Mouse (Mus musculus): ENCODE data around the gene Zfp142. TPM values are rescaled to one million over a fixed set of nuclear protein-coding genes. Genes with fewer than 3 reads are reported as not detected.

Gene Zfp142
- polyA plus RNA-seq (2014; fragmentation: Nextera tagmentation; extraction: Ambion mirVana), result 6.5 and 8.1 TPM in 2 replicates

GRCm38 (mm10) chr1:74587773-74588445, at the start of gene Zfp142, which contains the start of gene Bcs1l:
TSS of gene Zfp142 (minus strand) at chr1:74588246.
TSS of gene Bcs1l (plus strand) at chr1:74588289.
- Histone ChIP-seq H3K9me3 (ENCODE audit: control insufficient read depth, low read length) (no peaks in the 10 kb centered on the region), H3K27ac (ENCODE audit: low read depth, low read length) (peak within 1 kb of the TSS; percentile 71), H3K4me3 (ENCODE audit: low read depth, low read length) (peak within 1 kb of the TSS; percentile 89), H3K4me2 (peak within 1 kb of the TSS; percentile 98), H3K36me3 (ENCODE audit: control insufficient read depth, insufficient read depth, low read length) (peaks cover 22% of the 10 kb centered on the region), H3K27me3 (replicated peaks; ENCODE audit: control insufficient read depth, insufficient read depth, low read length) (no peaks in the 10 kb centered on the region), H3K4me1 (replicated peaks; ENCODE audit: control insufficient read depth, insufficient read depth, low read length) (peaks cover 17% of the 10 kb centered on the region), H3K9ac (ENCODE audit: low read depth, low read length) (peak within 1 kb of the TSS; percentile 84)
- under 1% methylated on average over 48 of the region's 48 CpGs for WGBS
- DNase-seq (ENCODE audit: low spot score) (peak; percentile 98), ATAC-seq (replicated peaks; ENCODE audit: low FRiP score) (peak; percentile 96)

GRCm38 (mm10) chr1:74632734-74633133, 44.7 kb upstream of the Zfp142 start:
- no peak overlapping the region for H3K27ac ChIP-seq (ENCODE audit: low read depth, low read length)
- 67% methylated on average over 4 of the region's 4 CpGs for WGBS
- DNase-seq (ENCODE audit: low spot score) (no peak), ATAC-seq (replicated peaks; ENCODE audit: low FRiP score) (no peak)
- no peak overlapping the region for H3K4me2 ChIP-seq
- no peaks in the 10 kb centered on the region for H3K4me1 ChIP-seq (replicated peaks; ENCODE audit: control insufficient read depth, insufficient read depth, low read length)
- no peaks in the 10 kb centered on the region for H3K9me3 ChIP-seq (ENCODE audit: control insufficient read depth, low read length)
- no peaks in the 10 kb centered on the region for H3K36me3 ChIP-seq (ENCODE audit: control insufficient read depth, insufficient read depth, low read length)
- H3K4me3 ChIP-seq (ENCODE audit: low read depth, low read length), result no peak overlapping the region
- no peak overlapping the region for H3K9ac ChIP-seq (ENCODE audit: low read depth, low read length)
- peaks cover 3% of the 10 kb centered on the region; the same call in 1 of the 2 replicates for H3K27me3 ChIP-seq (replicated peaks; ENCODE audit: control insufficient read depth, insufficient read depth, low read length)

- DNase-seq (ENCODE audit: low spot score) (no peak), ATAC-seq (replicated peaks; ENCODE audit: low FRiP score) (no peak)
- 53% methylated on average over 7 of the region's 7 CpGs for WGBS
Observed at GRCm38 (mm10) chr1:74628001-74628400, 40.0 kb upstream of the Zfp142 start.

GRCm38 (mm10) chr1:74626076-74626475, 38.0 kb upstream of the Zfp142 start:
- no peaks in the 10 kb centered on the region for H3K36me3 ChIP-seq (ENCODE audit: control insufficient read depth, insufficient read depth, low read length)
- no peak for DNase-seq (ENCODE audit: low spot score)
- no peak for ATAC-seq (replicated peaks; ENCODE audit: low FRiP score)
- no peaks in the 10 kb centered on the region for H3K9me3 ChIP-seq (ENCODE audit: control insufficient read depth, low read length)
- no peaks in the 10 kb centered on the region for H3K4me1 ChIP-seq (replicated peaks; ENCODE audit: control insufficient read depth, insufficient read depth, low read length)
- WGBS, result 81% methylated on average over 4 of the region's 4 CpGs
- H3K4me2 ChIP-seq, result no peak overlapping the region
- no peak overlapping the region for H3K27ac ChIP-seq (ENCODE audit: low read depth, low read length)
- no peak overlapping the region for H3K9ac ChIP-seq (ENCODE audit: low read depth, low read length)
- no peak overlapping the region for H3K4me3 ChIP-seq (ENCODE audit: low read depth, low read length)
- H3K27me3 ChIP-seq (replicated peaks; ENCODE audit: control insufficient read depth, insufficient read depth, low read length), result no peaks in the 10 kb centered on the region

More at GRCm38 (mm10) chr1:74628001-74628400, 40.0 kb upstream of the Zfp142 start:
- Histone ChIP-seq H3K27me3 (replicated peaks; ENCODE audit: control insufficient read depth, insufficient read depth, low read length) (peaks cover 3% of the 10 kb centered on the region; the same call in 1 of the 2 replicates), H3K4me1 (replicated peaks; ENCODE audit: control insufficient read depth, insufficient read depth, low read length) (no peaks in the 10 kb centered on the region), H3K27ac (ENCODE audit: low read depth, low read length) (no peak overlapping the region), H3K9me3 (ENCODE audit: control insufficient read depth, low read length) (no peaks in the 10 kb centered on the region), H3K4me3 (ENCODE audit: low read depth, low read length) (no peak overlapping the region), H3K36me3 (ENCODE audit: control insufficient read depth, insufficient read depth, low read length) (no peaks in the 10 kb centered on the region), H3K4me2 (no peak overlapping the region), H3K9ac (ENCODE audit: low read depth, low read length) (no peak overlapping the region)

- 82% methylated on average over 1 of the region's 1 CpGs for WGBS
Observed at GRCm38 (mm10) chr1:74624183-74624582, 36.1 kb upstream of the Zfp142 start.

GRCm38 (mm10) chr1:74601267-74601962, 13.4 kb upstream of the Zfp142 start, which contains the start of the genes Rnf25 and Stk36:
TSS of gene Rnf25 (minus strand) at chr1:74601397.
TSS of gene Stk36 (plus strand) at chr1:74601445.
- Histone ChIP-seq H3K27me3 (replicated peaks; ENCODE audit: control insufficient read depth, insufficient read depth, low read length) (no peaks in the 10 kb centered on the region), H3K9ac (ENCODE audit: low read depth, low read length) (peak within 1 kb of the TSS; percentile 75), H3K4me2 (peak within 1 kb of the TSS; percentile 81), H3K36me3 (ENCODE audit: control insufficient read depth, insufficient read depth, low read length) (peaks cover 8% of the 10 kb centered on the region; the same call in 1 of the 2 replicates), H3K9me3 (ENCODE audit: control insufficient read depth, low read length) (no peaks in the 10 kb centered on the region), H3K4me3 (ENCODE audit: low read depth, low read length) (peak within 1 kb of the TSS; percentile 78), H3K4me1 (replicated peaks; ENCODE audit: control insufficient read depth, insufficient read depth, low read length) (peaks cover 2% of the 10 kb centered on the region; the same call in 1 of the 2 replicates), H3K27ac (ENCODE audit: low read depth, low read length) (no peak within 1 kb of the TSS)
- DNase-seq (ENCODE audit: low spot score) (peak; percentile 78), ATAC-seq (replicated peaks; ENCODE audit: low FRiP score) (peak; percentile 84)
- WGBS, result 12% methylated on average over 25 of the region's 25 CpGs

More at GRCm38 (mm10) chr1:74624183-74624582, 36.1 kb upstream of the Zfp142 start:
- ATAC-seq (replicated peaks; ENCODE audit: low FRiP score), result no peak
- Histone ChIP-seq H3K4me3 (ENCODE audit: low read depth, low read length) (no peak overlapping the region), H3K27ac (ENCODE audit: low read depth, low read length) (no peak overlapping the region), H3K9ac (ENCODE audit: low read depth, low read length) (no peak overlapping the region), H3K9me3 (ENCODE audit: control insufficient read depth, low read length) (no peaks in the 10 kb centered on the region), H3K4me1 (replicated peaks; ENCODE audit: control insufficient read depth, insufficient read depth, low read length) (no peaks in the 10 kb centered on the region), H3K4me2 (no peak overlapping the region), H3K36me3 (ENCODE audit: control insufficient read depth, insufficient read depth, low read length) (no peaks in the 10 kb centered on the region), H3K27me3 (replicated peaks; ENCODE audit: control insufficient read depth, insufficient read depth, low read length) (no peaks in the 10 kb centered on the region)
- DNase-seq (ENCODE audit: low spot score), result no peak

GRCm38 (mm10) chr1:74600501-74601266, 12.6 kb upstream of the Zfp142 start:
- H3K4me2 ChIP-seq, result peak overlapping the region; percentile 81
- no peak for DNase-seq (ENCODE audit: low spot score)
- peaks cover 8% of the 10 kb centered on the region; the same call in 1 of the 2 replicates for H3K36me3 ChIP-seq (ENCODE audit: control insufficient read depth, insufficient read depth, low read length)
- ATAC-seq (replicated peaks; ENCODE audit: low FRiP score), result peak; percentile 54
- H3K27me3 ChIP-seq (replicated peaks; ENCODE audit: control insufficient read depth, insufficient read depth, low read length), result no peaks in the 10 kb centered on the region
- no peak overlapping the region for H3K27ac ChIP-seq (ENCODE audit: low read depth, low read length)
- H3K9ac ChIP-seq (ENCODE audit: low read depth, low read length), result peak overlapping the region; percentile 75
- H3K4me3 ChIP-seq (ENCODE audit: low read depth, low read length), result peak overlapping the region; percentile 78
- 9% methylated on average over 26 of the region's 26 CpGs for WGBS
- no peaks in the 10 kb centered on the region for H3K9me3 ChIP-seq (ENCODE audit: control insufficient read depth, low read length)
- H3K4me1 ChIP-seq (replicated peaks; ENCODE audit: control insufficient read depth, insufficient read depth, low read length), result peaks cover 2% of the 10 kb centered on the region; the same call in 1 of the 2 replicates

- ATAC-seq (replicated peaks; ENCODE audit: low FRiP score), result no peak
- Histone ChIP-seq H3K9me3 (ENCODE audit: control insufficient read depth, low read length) (no peaks in the 10 kb centered on the region), H3K4me2 (no peak overlapping the region), H3K27me3 (replicated peaks; ENCODE audit: control insufficient read depth, insufficient read depth, low read length) (no peaks in the 10 kb centered on the region), H3K9ac (ENCODE audit: low read depth, low read length) (no peak overlapping the region), H3K36me3 (ENCODE audit: control insufficient read depth, insufficient read depth, low read length) (peaks cover 34% of the 10 kb centered on the region), H3K27ac (ENCODE audit: low read depth, low read length) (no peak overlapping the region), H3K4me3 (ENCODE audit: low read depth, low read length) (no peak overlapping the region), H3K4me1 (replicated peaks; ENCODE audit: control insufficient read depth, insufficient read depth, low read length) (no peaks in the 10 kb centered on the region)
- DNase-seq (ENCODE audit: low spot score), result no peak
- 76% methylated on average over 8 of the region's 8 CpGs for WGBS
Observed at GRCm38 (mm10) chr1:74594434-74594833, 6.4 kb upstream of the Zfp142 start.

Data from liver, embryonic 11.5 days (tissue).